Mouse (Mus musculus) A20 (cell line): ENCODE results near the gene Usp37.
"Not testable (repeated sequence)": the region's sequence is repeated elsewhere in the genome, so short reads cannot be mapped to it uniquely, and the experiment has no call there.

Source experiments
- DNase-seq: peaks from one replicate; pipeline ENCODE4 v3.0.0-alpha.2; 2011; ENCODE audit warnings: low read depth, low spot score

The Usp37 gene

GRCm38 (mm10) chr1:74544184-74544583 is at the start of gene Usp37:
Usp37 (minus strand) TSS chr1:74544284.
- no peak for DNase-seq

DNA sequence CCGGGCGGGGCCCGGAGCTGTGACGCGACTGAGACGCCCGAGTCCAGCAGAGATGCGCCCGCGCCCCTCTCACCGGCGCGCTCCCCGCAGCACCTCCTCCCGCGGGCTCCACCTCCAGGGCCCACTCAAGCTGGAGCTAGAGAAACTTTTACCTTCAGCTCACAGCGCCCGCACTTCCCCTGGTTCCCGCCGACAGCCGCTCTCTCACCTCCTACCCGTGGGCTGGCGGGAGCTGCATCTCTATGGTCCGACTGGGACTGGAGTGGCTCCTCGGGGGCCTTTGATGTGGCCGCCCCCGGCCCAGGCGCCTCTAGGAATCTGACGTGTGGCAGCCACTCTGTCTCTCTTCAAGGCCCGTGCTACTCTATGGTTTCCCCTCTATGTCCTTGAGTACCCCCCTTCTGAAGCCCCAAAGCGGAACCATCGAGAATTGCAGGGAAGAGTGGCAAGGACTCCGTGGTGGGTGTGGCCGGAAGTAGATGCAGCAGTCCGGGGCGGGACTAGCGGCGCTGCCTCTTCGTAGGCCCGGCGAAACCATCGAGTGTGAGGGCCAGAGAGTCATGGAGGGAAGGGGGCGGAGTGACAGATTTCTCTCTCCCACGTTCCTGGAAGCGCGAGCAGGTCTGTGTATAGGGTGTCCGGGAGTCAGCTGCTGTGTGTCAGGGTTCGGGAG is 43.8 kb upstream of the Usp37 start, which contains the start of the genes Zfp142 and Bcs1l:
Gene Zfp142 (minus strand): TSS at position 474 of the 673 bp plus-strand sequence.
Gene Bcs1l (plus strand): TSS at position 517 of the 673 bp plus-strand sequence.
- peak; percentile 98 for DNase-seq

GRCm38 (mm10) chr1:74587233-74587772 is 43.2 kb upstream of the Usp37 start:
- DNase-seq, result no peak

DNA sequence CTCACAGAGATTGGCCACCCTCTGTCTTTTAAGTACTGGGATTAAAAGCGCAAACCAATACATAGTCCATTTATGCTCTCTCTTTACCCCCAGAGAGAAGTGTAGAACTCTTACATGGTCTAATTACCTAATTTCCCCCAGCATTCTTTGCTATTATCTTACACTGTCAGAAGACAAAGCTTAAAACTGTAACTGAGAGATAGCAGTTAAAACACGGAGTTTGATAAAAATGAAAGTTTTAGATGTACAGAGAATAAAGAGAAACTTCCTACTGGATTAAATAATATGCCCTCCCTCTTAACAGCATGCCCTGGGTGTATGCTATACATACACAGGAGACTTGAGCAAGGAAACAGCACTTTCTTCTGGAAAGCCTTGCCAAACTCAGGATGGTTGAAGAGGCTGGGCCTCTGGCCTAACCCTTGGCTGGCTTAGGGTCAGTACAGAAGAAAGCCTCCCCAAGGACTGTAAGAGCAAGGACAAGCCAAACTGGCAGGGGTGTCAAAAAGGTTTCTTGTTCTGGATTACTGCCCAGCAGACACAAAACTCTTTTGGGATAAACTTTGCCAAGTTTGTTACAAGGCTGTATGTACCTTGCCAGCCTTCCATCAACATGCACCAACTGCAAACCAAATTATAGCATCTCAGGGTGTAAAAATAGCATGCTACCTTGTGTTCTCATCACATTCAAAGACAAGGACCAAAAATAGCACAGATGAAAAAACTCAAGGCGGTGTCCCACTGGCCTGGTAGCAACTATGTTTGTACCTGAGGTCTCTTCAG is 40.7 kb upstream of the Usp37 start:
- no peak for DNase-seq

- no peak for DNase-seq
These were observed 38.5 kb upstream of the Usp37 start for GRCm38 (mm10) chr1:74582621-74583020.

DNA sequence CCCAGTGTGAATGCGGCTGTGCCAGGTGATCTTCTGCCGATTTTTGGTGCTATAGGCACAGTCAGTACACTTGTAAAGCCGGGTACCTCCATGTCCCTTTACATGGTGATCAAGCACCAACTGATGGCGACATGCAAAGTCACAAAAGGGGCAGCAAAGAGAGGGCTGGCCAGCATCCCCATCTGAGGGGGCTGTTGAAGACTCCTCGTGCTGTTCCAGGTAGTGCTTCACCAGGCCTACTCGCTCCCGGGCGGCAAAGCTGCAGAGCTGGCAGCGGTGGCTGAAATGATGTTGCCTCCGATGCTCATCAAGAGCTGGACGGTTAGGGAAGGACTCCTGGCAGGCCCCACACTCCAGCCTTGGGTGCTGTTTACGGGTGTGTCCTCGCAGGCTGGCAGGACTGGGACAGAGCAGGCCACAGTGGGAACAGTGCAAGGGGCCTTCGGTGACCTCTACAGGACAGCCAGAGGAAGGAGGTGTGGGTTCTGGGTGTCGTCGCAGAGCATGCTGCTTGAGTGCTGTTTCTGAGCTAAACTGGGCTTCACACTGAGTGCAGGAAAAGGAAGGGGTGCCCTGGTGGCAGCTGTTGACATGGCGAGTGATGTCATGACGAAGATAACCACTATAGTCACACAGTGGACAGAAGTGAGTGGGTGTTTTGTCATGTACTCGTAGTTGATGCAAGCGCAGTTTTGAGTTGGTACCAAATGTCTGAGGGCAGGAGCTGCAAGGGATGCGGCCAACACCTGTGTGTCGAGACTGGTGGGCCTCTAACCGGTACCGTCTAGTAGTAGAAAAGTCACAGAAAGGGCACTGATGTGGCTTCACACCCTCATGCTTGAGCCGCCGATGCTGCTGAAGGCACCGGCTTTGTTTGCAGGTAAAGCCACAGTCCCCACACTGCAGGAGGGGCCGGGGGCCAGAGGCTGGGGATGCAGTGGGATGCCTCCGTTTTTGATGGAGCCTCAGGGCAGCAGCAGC is 25.9 kb upstream of the Usp37 start:
- DNase-seq, result no peak

DNA sequence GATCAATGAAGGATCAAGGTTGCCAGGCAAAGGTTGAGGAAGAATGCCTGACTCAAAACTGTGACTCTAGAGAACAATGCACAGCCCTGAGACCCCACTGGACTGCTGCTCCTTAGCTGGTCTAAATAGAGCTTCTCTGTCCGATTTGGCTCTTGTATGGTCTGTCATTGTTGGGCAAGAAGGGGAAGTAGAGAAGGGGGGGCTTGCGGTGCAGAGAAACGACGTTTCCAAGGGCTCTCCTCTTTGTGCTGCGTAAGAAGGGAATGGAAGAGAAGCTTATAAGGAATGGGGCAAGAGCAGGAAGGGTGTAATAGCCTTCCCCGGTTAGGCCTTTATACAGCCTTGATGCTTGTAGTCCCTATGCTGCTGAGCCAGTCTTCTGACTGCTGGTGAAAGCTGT is 21.8 kb upstream of the Usp37 start:
- DNase-seq, result no peak

GRCm38 (mm10) chr1:74559061-74559460 is 15.0 kb upstream of the Usp37 start:
- peak; percentile 34 for DNase-seq

DNA sequence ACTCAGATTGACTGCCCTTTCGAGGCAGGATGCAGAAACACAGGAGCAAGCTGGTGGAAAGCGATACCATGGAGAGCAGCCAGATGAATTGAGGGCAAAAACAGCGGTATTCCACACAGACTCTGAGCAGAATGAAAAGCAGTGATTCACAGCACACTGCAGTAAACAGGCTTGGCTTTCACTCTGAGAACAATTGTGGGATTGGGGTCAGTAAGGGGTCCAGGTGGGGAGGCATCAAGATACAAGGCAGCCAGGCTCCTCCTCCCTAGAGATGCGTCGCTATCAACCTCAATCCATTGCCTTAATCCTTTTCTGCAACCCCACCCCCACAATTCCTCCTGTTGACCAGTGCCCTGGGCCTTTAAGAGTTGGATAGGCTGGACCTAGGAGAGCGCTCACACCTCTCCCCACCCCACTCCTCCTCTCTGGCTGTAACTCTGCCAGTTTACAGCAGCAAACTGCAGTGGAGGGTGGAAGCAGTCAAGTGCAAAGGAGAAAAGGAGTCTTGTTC is 1.6 kb downstream of the Usp37 start, which contains the start of gene Plcd4:
Gene Plcd4 (plus strand): TSS at position 438 of the 511 bp plus-strand sequence.
- DNase-seq, result no peak

- no peak for DNase-seq
These were observed 5.4 kb downstream of the Usp37 start for GRCm38 (mm10) chr1:74538650-74539049.

GRCm38 (mm10) chr1:74528589-74528988 is 15.5 kb downstream of the Usp37 start:
- no peak for DNase-seq

- DNase-seq, result no peak
These were observed 19.3 kb downstream of the Usp37 start for GRCm38 (mm10) chr1:74524746-74525145.

- DNase-seq, result no peak
These were observed 24.2 kb downstream of the Usp37 start for GRCm38 (mm10) chr1:74519875-74520274.

GRCm38 (mm10) chr1:74512999-74513398 is 31.1 kb downstream of the Usp37 start:
- DNase-seq, result not testable (repeated sequence)

DNA sequence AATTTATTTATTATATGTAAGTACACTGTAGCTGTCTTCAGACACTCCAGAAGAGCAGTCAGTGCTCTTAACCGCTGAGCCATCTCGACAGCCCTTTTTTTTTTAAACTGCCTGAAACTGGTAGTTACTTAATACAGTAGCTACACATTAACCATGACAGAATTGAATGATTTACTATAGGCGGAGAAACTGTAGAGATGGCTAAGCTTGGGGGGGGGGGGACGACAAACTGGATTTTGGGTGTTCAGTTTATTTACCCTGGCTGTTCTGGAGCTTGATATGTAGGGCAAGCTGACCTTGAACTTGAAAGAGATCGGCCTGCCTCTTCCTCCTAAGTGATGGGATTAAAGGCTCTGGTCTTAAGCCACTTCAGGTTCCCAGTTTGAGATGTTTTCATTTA is 32.8 kb downstream of the Usp37 start:
- DNase-seq, result no peak

- DNase-seq, result peak; percentile 21
These were observed 36.3 kb downstream of the Usp37 start for GRCm38 (mm10) chr1:74507780-74508179.

- peak; percentile 73 for DNase-seq
These were observed 37.6 kb downstream of the Usp37 start for GRCm38 (mm10) chr1:74506471-74506881.

GRCm38 (mm10) chr1:74505721-74506464 is 38.2 kb downstream of the Usp37 start, which contains the start of gene Cnot9:
Cnot9 (plus strand) TSS chr1:74506058.
- peak; percentile 100 for DNase-seq

DNA sequence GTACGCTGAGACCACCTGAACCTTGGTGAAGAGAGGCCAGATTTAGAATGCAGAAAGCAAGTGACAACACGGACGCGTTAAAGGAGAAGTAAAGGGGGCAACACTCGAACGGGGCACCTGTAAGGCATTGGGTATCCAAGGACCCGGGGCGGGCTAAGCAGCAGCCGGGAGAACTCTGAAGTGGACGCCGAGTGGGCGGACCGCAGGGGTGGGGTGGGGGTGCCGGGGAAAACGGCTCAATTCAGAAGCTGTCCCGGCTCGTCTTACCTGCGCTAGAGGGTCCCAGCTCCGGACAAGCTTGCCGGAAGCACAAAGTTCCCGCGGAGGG is 38.7 kb downstream of the Usp37 start:
- no peak for DNase-seq

DNA sequence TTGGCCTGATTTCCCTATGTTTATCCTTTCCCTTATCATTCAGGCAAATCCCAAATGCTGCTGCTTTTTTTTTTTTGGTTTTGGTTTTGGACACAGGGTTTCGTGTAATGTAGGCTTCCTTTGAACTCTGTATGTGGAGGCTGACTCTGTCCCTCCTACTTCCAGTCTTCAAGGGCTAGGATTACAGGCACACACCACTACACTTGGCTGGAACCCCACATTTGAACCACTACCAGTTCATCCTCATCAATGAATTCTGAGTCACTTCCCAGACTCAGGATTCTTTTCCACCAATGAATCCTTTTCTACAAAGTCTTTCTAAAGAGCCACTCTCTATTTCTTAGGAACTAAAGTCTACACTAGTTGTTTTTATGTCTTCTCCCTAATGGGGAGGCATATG is 43.0 kb downstream of the Usp37 start:
- DNase-seq, result no peak
